Mouse (Mus musculus) embryo, embryonic 11.5 days (tissue): ENCODE measurements at regions not wholly inside any gene's neighbourhood (a gene's known extent, or its start where the extent isn't known, plus 50 kb on each side); places are given as distances from the start of the nearest gene placed in this dataset.

Source experiments
- DNase-seq: peaks from one replicate; pipeline ENCODE4 v3.0.0-alpha.2; 2012; ENCODE audit warnings: low read depth, low spot score

- no peak for DNase-seq
Measured at GRCm38 (mm10) chr3:70324692-70325091, 317.3 kb downstream of the Otol1 start.
